ENCODE assay signal across 28 mouse cellular contexts in genomic region chr14:47356622-47357021, GRCm38 (mm10).
"Had no signal": no experiment of that assay in that cellular context is flagged by ENCODE, and none has a peak within 500 bp of the region (broad histone marks: within the 10 kb centered on the region; RNA-seq: fewer than 3 reads in every experiment).

No protein-coding gene starts in this region.

- H3K4me2 ChIP-seq: embryonic facial prominence, embryonic 12.5 days; embryonic facial prominence, embryonic 13.5 days; embryonic facial prominence, embryonic 15.5 days; forebrain, embryonic 12.5 days; forebrain, embryonic 13.5 days; forebrain, embryonic 15.5 days had no signal

- DNase-seq: cerebellum, adult 8-10 months; cerebellum, adult 9-10 months; cerebellum, adult 9-11 months; cerebellum, postnatal 10 days; cerebellum, postnatal 14 days; cerebellum, postnatal 25 days; cerebellum, postnatal 36 days; embryo, embryonic 11 days; forebrain, postnatal 0 days; gastrocnemius, adult 2 months; gastrocnemius, postnatal 10 days; gastrocnemius, postnatal 14 days; gastrocnemius, postnatal 25 days; gastrocnemius, postnatal 36 days; heart, adult 11 months; heart, adult 18-20 months; heart, adult 2 months had no signal

- H3K27me3 ChIP-seq: embryonic facial prominence, embryonic 12.5 days; embryonic facial prominence, embryonic 13.5 days; embryonic facial prominence, embryonic 15.5 days; forebrain, embryonic 12.5 days; forebrain, embryonic 13.5 days; forebrain, embryonic 15.5 days had no signal

- H3K9me3 ChIP-seq: embryonic facial prominence, embryonic 10.5 days; embryonic facial prominence, embryonic 12.5 days; embryonic facial prominence, embryonic 13.5 days; embryonic facial prominence, embryonic 15.5 days; forebrain, embryonic 10.5 days; forebrain, embryonic 12.5 days; forebrain, embryonic 13.5 days; forebrain, embryonic 15.5 days had no signal

- H3K4me3 ChIP-seq: embryonic facial prominence, embryonic 10.5 days; embryonic facial prominence, embryonic 12.5 days; embryonic facial prominence, embryonic 13.5 days; embryonic facial prominence, embryonic 15.5 days; erythroblast, embryonic 14.5 days; forebrain, embryonic 10.5 days; forebrain, embryonic 12.5 days; forebrain, embryonic 13.5 days; forebrain, embryonic 15.5 days; gastrocnemius, adult 2 months; heart, adult 2 months had no signal

- ATAC-seq: forebrain, embryonic 13.5 days; forebrain, embryonic 14.5 days; forebrain, embryonic 15.5 days; forebrain, embryonic 16.5 days; forebrain, postnatal 0 days had no signal

- H3K27ac ChIP-seq: embryonic facial prominence, embryonic 10.5 days; embryonic facial prominence, embryonic 12.5 days; embryonic facial prominence, embryonic 13.5 days; embryonic facial prominence, embryonic 15.5 days; forebrain, embryonic 10.5 days; forebrain, embryonic 12.5 days; forebrain, embryonic 13.5 days; forebrain, embryonic 15.5 days; gastrocnemius, adult 2 months; heart, adult 2 months had no signal

- H3K4me1 ChIP-seq: embryonic facial prominence, embryonic 10.5 days; embryonic facial prominence, embryonic 12.5 days; embryonic facial prominence, embryonic 13.5 days; embryonic facial prominence, embryonic 15.5 days; forebrain, embryonic 10.5 days; forebrain, embryonic 12.5 days; forebrain, embryonic 13.5 days; forebrain, embryonic 15.5 days had no signal

- H3K36me3 ChIP-seq: embryonic facial prominence, embryonic 10.5 days; embryonic facial prominence, embryonic 12.5 days; embryonic facial prominence, embryonic 13.5 days; embryonic facial prominence, embryonic 15.5 days; forebrain, embryonic 10.5 days; forebrain, embryonic 12.5 days; forebrain, embryonic 15.5 days had no signal
